Mouse (Mus musculus) thymus, adult 2 months (tissue): ENCODE measurements around the gene Auts2.

Experiments
- CTCF ChIP-seq: fragments of 200-500 bp; IDR thresholded peaks from 2 replicates; pipeline ENCODE4 v1.5.1; 2012; ENCODE audit warnings: mild to moderate bottlenecking, control low read depth, low read length, moderate library complexity, borderline replicate concordance; ENCODE audit not compliant: control insufficient read depth, poor library complexity, insufficient read depth; ENCODE audit errors: extremely low read depth
- POLR2A ChIP-seq: fragments of 200-500 bp; IDR thresholded peaks from 2 replicates; pipeline ENCODE4 v1.6.1; 2012; ENCODE audit warnings: mild to moderate bottlenecking, low read length, control low read depth, moderate library complexity; ENCODE audit not compliant: control insufficient read depth, poor library complexity, insufficient read depth; ENCODE audit errors: extremely low read depth

DNA sequence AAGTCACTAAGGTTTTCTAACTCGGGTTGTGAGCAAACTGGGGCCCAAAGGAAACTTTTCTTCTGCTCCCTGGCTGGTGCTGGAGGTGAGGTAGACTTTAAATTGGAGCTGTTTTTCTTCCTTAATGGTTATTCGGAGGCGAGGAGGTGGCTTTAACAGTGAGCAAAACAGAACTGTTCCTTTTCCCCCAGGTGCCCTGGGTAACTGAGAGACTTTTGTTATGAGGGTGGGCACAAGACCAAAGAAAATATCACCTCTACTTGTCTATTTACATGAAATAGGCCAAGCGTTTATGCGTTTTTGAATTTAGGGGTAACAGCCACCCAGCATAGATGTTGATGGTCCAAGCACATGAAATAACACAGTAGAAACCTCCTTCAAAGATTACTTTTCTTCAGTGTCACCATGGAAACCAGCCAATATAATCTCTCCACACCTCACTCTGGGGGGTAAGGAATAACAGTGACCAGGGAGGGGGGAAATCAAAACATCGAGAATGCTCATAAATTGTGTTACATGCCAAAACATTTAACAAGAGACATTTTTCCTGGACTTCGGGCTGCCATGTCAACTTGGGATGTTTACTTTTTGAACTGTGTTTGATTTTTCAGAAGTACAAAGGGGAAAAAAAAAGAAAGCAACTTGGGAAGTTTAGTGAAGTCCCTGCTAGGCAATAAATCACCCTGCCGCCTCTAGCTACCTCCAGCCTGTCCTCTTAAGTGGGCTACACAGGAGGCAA lies 832.2 kb downstream of the Auts2 start:
- TF ChIP-seq CTCF, result no peak
- TF ChIP-seq POLR2A, result no peak
